Mouse (Mus musculus) lung, adult 2 months (tissue): Measurements from ENCODE around the gene Becn1.

Experiments used
- CTCF ChIP-seq: fragments of 200-500 bp; IDR thresholded peaks from 2 replicates; pipeline ENCODE4 v1.5.1; 2011; ENCODE audit warnings: mild to moderate bottlenecking, low read length, control low read depth; ENCODE audit not compliant: insufficient read depth
- POLR2A ChIP-seq: fragments of 200-500 bp; IDR thresholded peaks from 2 replicates; pipeline ENCODE4 v1.6.1; 2011; ENCODE audit warnings: low read depth, mild to moderate bottlenecking, control low read depth, low read length, borderline replicate concordance; ENCODE audit errors: extremely low read depth

DNA sequence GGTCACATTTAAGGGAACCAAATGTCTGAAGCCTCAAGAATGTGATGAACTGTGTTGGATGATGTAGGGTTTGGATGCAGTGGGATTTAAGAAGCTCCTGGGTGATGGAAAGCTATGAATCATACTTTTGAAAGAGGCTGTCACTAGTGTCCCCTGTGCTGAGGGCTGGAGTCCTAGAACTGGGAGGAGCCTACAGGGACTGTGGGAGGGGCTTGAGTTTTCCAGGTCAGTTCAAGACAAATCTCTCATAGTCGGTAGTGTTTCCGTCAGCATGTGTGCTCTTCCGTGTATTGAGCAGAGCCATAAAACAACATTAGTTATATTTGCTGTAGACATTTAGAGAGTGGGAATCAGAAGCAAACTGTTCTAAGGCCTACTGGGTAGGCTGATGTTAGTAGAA lies 25.2 kb upstream of the Becn1 start:
- no peak for TF ChIP-seq CTCF
- TF ChIP-seq POLR2A, result no peak
